Mouse (Mus musculus) kidney, adult 9 months (tissue): Measurements from ENCODE around the gene Olfr994.

ENCODE experiments used
- DNase-seq: peaks from one replicate; pipeline ENCODE4 v3.0.0; 2022

Gene Olfr994

DNA sequence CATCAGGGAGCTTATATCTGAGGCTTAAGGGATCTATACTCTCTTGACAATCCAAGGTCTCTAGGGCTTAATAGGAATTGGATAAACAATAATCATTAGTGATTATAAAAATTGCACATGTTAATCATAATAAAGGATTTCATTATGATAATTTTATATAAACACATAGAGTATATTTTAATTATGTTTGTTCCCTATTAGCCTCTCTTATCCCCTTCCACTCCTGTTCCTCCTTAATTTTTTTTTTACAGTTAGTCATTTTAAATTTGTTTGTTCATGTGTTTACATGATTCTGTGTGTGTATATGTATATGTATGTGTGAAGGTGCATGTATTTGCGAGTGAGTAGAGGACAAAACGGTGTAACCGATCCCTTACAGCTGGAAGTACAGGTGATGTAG, at the start of gene Olfr994:
Gene Olfr994 (minus strand): TSS at position 101 of the 400 bp plus-strand sequence.
- DNase-seq, result no peak

DNA sequence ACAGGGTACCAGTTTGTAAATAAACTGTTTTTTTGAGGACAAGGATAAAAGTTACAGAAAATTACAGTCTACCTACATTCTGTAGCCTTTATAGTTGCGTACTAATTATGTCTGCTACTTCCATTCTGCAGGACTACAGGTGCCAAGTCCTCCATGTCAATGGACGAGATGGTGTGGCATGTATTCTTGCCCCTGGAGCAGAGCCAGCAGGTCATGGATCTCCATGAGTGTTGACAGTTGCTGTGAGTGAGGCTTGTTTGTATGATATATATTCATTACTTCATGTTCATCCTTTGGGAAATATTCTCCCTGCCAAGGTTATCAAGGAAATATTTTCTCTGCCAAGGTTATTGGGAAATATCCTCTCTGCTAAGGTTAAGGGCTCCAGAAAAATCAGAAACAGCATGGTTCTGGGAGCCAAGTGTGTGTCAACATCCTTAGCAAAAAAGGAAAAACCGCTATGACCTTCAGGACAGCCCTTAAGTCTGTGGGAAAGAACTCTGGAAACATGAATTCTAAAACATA, 30.6 kb upstream of the Olfr994 start:
- DNase-seq, result no peak

DNA sequence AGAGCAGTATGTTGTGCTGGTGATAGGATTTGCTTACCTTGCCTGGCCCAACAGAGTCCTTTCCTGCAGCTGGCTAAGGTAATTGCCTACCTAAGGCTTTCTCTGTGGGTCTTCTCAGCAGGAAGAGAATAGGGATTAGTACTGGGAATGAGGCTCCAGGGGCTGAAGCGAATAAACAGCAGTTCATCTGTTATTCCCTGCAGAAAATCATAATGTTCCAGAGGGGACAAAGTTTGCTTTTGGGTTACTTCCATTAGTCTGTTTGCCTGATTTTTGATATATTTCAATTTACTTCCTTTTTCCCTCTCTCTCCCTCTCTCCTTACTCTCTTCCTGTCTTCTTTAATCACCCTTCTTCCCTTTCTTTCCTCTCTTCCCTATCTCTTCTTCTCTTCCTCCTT, 7.3 kb upstream of the Olfr994 start, which contains the start of gene Olfr995:
Gene Olfr995 (minus strand): TSS at position 101 of the 400 bp plus-strand sequence.
- no peak for DNase-seq

DNA sequence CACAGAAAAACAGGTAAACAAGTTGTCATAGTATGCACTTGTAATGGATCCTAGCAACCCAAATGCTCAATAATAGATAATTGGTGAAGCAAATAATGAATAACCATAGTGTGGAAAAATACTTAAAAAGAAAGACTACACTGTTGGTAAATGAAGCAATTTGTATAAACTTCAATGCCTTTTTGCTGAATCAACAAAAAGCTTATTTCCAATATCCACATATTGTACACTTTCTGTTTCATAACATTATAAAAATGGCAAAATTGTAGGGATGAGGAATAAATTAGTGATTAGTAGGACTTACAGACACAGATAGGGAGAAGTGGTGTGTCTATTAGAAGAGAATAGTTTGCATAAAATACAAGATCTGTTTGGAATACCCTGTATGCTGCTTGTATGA, 6.3 kb upstream of the Olfr994 start:
- no peak for DNase-seq

DNA sequence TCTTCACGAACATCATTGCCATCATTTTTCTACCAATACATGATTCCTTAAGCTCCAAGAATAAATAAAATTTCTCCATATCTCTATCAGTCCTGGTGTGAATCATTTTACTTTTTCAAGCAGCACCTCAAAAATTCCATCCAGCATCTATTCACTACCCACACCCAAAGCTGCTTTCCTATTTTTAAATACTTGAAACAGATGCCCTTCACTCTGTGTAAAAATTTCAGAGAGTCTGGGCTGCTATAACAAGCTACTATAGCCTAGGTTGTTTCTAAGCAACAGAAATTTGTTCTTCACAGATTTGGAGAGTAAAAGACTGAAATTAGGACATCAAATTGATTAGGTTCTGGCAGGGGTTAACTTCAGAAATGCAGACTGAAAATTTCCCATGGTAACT, 10.4 kb downstream of the Olfr994 start:
- DNase-seq, result no peak

DNA sequence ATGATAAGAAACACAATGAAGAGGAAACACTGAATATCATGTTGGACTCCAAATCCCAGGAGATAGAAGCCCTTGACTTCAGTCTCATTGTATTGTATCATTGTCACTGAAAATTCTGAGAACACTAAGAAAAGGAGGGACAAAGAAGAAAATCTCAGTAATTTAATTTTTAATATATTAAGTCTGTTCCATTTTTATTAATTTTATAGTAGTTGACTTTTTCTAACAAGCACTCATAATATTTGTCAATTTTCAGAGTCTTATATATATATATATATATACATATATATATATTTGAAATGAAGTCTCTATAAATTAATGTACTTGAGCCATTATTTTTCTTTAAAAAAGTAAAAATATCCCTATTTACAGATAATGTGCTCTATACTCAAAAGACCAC, 21.5 kb downstream of the Olfr994 start, which contains the start of gene Olfr993:
Gene Olfr993 (minus strand): TSS at position 101 of the 400 bp plus-strand sequence.
- no peak for DNase-seq

DNA sequence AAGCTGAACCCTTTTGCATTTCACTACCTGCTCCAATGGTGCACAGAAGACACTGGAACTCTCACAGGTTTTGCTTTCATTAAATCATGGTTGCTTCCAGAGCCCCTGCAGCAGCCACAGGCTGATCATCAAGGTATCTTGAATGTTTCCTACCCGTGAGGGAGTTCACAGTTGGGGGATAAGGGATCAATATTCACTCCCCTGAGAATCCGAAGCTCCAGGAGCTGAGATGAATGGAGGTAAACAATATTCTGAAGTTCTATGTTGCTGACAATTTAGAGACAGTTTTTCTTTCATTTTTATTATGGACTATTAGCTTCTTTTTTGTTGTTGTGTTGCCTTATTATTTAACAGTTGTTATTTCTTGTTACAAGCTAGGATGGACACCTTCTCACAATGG, 26.9 kb downstream of the Olfr994 start, which contains the start of gene Olfr992:
Gene Olfr992 (minus strand): TSS at position 101 of the 400 bp plus-strand sequence.
- DNase-seq, result no peak
